Mouse (Mus musculus): ENCODE measurements around the gene Tnfaip1. TPM values are rescaled to one million over a fixed set of nuclear protein-coding genes. Genes with fewer than 3 reads are reported as not detected.
A peak's percentile ranks its signal among the peaks of the same experiment; 100 is the strongest.

Gene Tnfaip1
- polyA plus RNA-seq, 1 experiment: 14.3 TPM

- no peak within 1 kb of the TSS for H3K27ac ChIP-seq (ENCODE audit: control insufficient read depth, insufficient read depth, low read length)
- 64% methylated on average over 7 of the region's 7 CpGs for WGBS
- H3K36me3 ChIP-seq (ENCODE audit: control insufficient read depth, insufficient read depth, low read length): peaks cover 1% of the 10 kb centered on the region
- TF ChIP-seq POLR2A (IDR thresholded peaks at IDR 0.05; ENCODE audit: control insufficient read depth, extremely low read depth, insufficient read depth, low read length, poor library complexity): no peak
- TF ChIP-seq CTCF (IDR thresholded peaks at IDR 0.05; ENCODE audit: borderline replicate concordance, control insufficient read depth, extremely low read depth, insufficient read depth, low read length, poor library complexity): no peak
- H3K27me3 ChIP-seq (ENCODE audit: control insufficient read depth, insufficient read depth, low read length): no peaks in the 10 kb centered on the region; the same call in 1 of the 2 replicates
- H3K4me1 ChIP-seq (replicated peaks; ENCODE audit: control insufficient read depth, insufficient read depth, low read length): peaks cover 3% of the 10 kb centered on the region; the same call in 1 of the 2 replicates
- no peak for DNase-seq
- no peak within 1 kb of the TSS for H3K4me3 ChIP-seq (ENCODE audit: control insufficient read depth, insufficient read depth, low read length)
These were observed 33.1 kb downstream of the Tnfaip1 start, which contains the start of gene Sebox for GRCm38 (mm10) chr11:78502909-78503650. Gene Sebox, plus strand, starts transcription at chr11:78503447.

DNA sequence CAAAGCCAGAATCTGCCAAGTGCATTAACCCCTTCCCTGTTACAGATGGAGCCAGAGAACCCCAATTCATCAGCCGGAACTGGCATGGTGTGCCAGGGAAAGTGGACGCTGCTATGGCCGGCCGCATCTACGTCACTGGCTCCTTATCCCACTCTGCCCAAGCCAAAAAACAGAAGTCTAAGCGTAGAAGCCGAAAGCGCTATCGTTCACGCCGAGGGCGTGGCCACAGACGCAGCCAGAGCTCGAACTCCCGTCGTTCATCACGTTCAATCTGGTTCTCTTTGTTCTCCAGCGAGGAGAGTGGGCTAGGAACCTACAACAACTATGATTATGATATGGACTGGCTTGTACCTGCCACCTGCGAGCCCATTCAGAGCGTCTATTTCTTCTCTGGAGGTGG lies 34.6 kb downstream of the Tnfaip1 start:
- H3K4me1 ChIP-seq (replicated peaks; ENCODE audit: control insufficient read depth, insufficient read depth, low read length): peaks cover 15% of the 10 kb centered on the region
- no peak overlapping the region for H3K4me3 ChIP-seq (ENCODE audit: control insufficient read depth, insufficient read depth, low read length)
- no peak for DNase-seq
- no peak overlapping the region for H3K27ac ChIP-seq (ENCODE audit: control insufficient read depth, insufficient read depth, low read length)
- TF ChIP-seq CTCF (IDR thresholded peaks at IDR 0.05; ENCODE audit: borderline replicate concordance, control insufficient read depth, extremely low read depth, insufficient read depth, low read length, poor library complexity) (no peak), POLR2A (IDR thresholded peaks at IDR 0.05; ENCODE audit: control insufficient read depth, extremely low read depth, insufficient read depth, low read length, poor library complexity) (no peak)
- no peaks in the 10 kb centered on the region; the same call in 1 of the 2 replicates for H3K36me3 ChIP-seq (ENCODE audit: control insufficient read depth, insufficient read depth, low read length)
- 82% methylated on average over 20 of the region's 20 CpGs for WGBS
- H3K27me3 ChIP-seq (ENCODE audit: control insufficient read depth, insufficient read depth, low read length): peaks cover 6% of the 10 kb centered on the region

GRCm38 (mm10) chr11:78500623-78501202 lies 35.4 kb downstream of the Tnfaip1 start:
- H3K36me3 ChIP-seq (ENCODE audit: control insufficient read depth, insufficient read depth, low read length): no peaks in the 10 kb centered on the region
- WGBS: 81% methylated on average over 9 of the region's 9 CpGs
- DNase-seq: no peak
- H3K4me3 ChIP-seq (ENCODE audit: control insufficient read depth, insufficient read depth, low read length): no peak overlapping the region
- peaks cover 15% of the 10 kb centered on the region for H3K4me1 ChIP-seq (replicated peaks; ENCODE audit: control insufficient read depth, insufficient read depth, low read length)
- H3K27ac ChIP-seq (ENCODE audit: control insufficient read depth, insufficient read depth, low read length): no peak overlapping the region
- H3K27me3 ChIP-seq (ENCODE audit: control insufficient read depth, insufficient read depth, low read length): peaks cover 6% of the 10 kb centered on the region
- TF ChIP-seq CTCF (IDR thresholded peaks at IDR 0.05; ENCODE audit: borderline replicate concordance, control insufficient read depth, extremely low read depth, insufficient read depth, low read length, poor library complexity) (no peak), POLR2A (IDR thresholded peaks at IDR 0.05; ENCODE audit: control insufficient read depth, extremely low read depth, insufficient read depth, low read length, poor library complexity) (no peak)

- no peak overlapping the region for H3K4me3 ChIP-seq (ENCODE audit: control insufficient read depth, insufficient read depth, low read length)
- peaks cover 6% of the 10 kb centered on the region for H3K27me3 ChIP-seq (ENCODE audit: control insufficient read depth, insufficient read depth, low read length)
- peaks cover 15% of the 10 kb centered on the region for H3K4me1 ChIP-seq (replicated peaks; ENCODE audit: control insufficient read depth, insufficient read depth, low read length)
- H3K27ac ChIP-seq (ENCODE audit: control insufficient read depth, insufficient read depth, low read length): no peak overlapping the region
- 60% methylated on average over 16 of the region's 16 CpGs for WGBS
- no peak for DNase-seq
- TF ChIP-seq CTCF (IDR thresholded peaks at IDR 0.05; ENCODE audit: borderline replicate concordance, control insufficient read depth, extremely low read depth, insufficient read depth, low read length, poor library complexity) (no peak), POLR2A (IDR thresholded peaks at IDR 0.05; ENCODE audit: control insufficient read depth, extremely low read depth, insufficient read depth, low read length, poor library complexity) (no peak)
- H3K36me3 ChIP-seq (ENCODE audit: control insufficient read depth, insufficient read depth, low read length): no peaks in the 10 kb centered on the region
These were observed 36.6 kb downstream of the Tnfaip1 start for GRCm38 (mm10) chr11:78499543-78499942.

GRCm38 (mm10) chr11:78499004-78499403 lies 37.1 kb downstream of the Tnfaip1 start, which contains the start of gene Vtn:
Gene Vtn, plus strand, starts transcription at chr11:78499091.
- no peak for DNase-seq
- H3K27me3 ChIP-seq (ENCODE audit: control insufficient read depth, insufficient read depth, low read length): peaks cover 6% of the 10 kb centered on the region

DNA sequence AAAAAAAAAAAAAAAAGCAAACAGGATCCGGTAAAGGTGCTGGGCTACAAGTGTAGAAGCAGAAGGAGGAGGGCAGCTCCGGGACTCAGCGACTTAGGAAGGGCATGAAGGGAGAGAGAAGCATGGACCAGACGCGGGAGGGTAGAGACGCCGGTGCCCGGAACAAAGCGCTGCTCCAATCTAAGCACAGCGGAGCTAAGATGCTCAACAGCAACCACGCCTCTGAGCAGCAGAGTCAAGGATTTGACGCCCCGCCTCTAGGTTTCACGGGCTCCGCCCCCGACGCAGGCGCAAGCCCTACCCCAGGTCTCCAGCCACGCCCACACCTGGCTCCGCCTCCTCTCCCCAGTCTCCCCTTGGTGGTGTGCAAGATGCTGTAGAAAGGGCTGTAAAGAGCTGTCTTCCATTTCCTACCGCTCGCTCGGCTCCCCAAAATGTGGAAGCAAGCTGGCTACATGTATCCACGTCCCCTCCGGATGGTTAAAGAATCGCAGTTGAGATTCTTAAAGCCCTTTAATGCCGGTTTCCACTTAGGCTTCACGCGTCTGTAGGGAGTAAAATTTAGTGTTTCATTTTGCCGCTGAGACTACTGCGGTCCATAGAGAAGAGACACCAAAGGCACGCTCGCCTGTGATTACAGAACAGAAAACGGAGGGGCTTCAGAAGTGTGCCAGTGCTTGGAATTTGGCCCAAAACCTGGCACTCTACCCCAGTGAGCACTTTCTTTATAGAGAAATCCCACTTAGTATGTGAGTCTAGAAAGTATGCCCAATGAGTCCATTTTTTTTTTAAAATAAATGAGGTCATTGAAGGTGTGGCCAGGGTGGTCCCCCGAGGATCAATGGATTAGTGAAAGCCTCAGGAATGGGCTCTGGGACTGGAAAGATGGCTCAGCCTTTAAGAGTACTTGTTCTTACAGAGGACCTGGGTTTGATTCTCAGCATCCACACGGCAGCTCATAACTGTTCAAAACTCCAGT lies 38.3 kb downstream of the Tnfaip1 start, which contains the start of gene Sarm1:
Sarm1 (minus strand) TSS at position 211 of the 979 bp plus-strand sequence.
- Histone ChIP-seq H3K4me3 (ENCODE audit: control insufficient read depth, insufficient read depth, low read length) (peak within 1 kb of the TSS; percentile 43), H3K27ac (ENCODE audit: control insufficient read depth, insufficient read depth, low read length) (no peak within 1 kb of the TSS), H3K27me3 (ENCODE audit: control insufficient read depth, insufficient read depth, low read length) (peaks cover 6% of the 10 kb centered on the region), H3K36me3 (ENCODE audit: control insufficient read depth, insufficient read depth, low read length) (no peaks in the 10 kb centered on the region), H3K4me1 (replicated peaks; ENCODE audit: control insufficient read depth, insufficient read depth, low read length) (peaks cover 15% of the 10 kb centered on the region)
- 3% methylated on average over 36 of the region's 36 CpGs for WGBS
- DNase-seq: peak; percentile 99
- TF ChIP-seq POLR2A (IDR thresholded peaks at IDR 0.05; ENCODE audit: control insufficient read depth, extremely low read depth, insufficient read depth, low read length, poor library complexity): peak; percentile 19; the same call in 1 of the 2 replicates
- TF ChIP-seq CTCF (IDR thresholded peaks at IDR 0.05; ENCODE audit: borderline replicate concordance, control insufficient read depth, extremely low read depth, insufficient read depth, low read length, poor library complexity): no peak

More at GRCm38 (mm10) chr11:78499004-78499403, 37.1 kb downstream of the Tnfaip1 start, which contains the start of gene Vtn:
- Histone ChIP-seq H3K36me3 (ENCODE audit: control insufficient read depth, insufficient read depth, low read length) (no peaks in the 10 kb centered on the region), H3K4me3 (ENCODE audit: control insufficient read depth, insufficient read depth, low read length) (peak within 1 kb of the TSS; percentile 41), H3K27ac (ENCODE audit: control insufficient read depth, insufficient read depth, low read length) (no peak within 1 kb of the TSS), H3K4me1 (replicated peaks; ENCODE audit: control insufficient read depth, insufficient read depth, low read length) (peaks cover 15% of the 10 kb centered on the region)
- TF ChIP-seq CTCF (IDR thresholded peaks at IDR 0.05; ENCODE audit: borderline replicate concordance, control insufficient read depth, extremely low read depth, insufficient read depth, low read length, poor library complexity) (no peak), POLR2A (IDR thresholded peaks at IDR 0.05; ENCODE audit: control insufficient read depth, extremely low read depth, insufficient read depth, low read length, poor library complexity) (no peak)
- 81% methylated on average over 7 of the region's 7 CpGs for WGBS

Data from thymus, adult 2 months (tissue).